Mouse (Mus musculus): Measurements from ENCODE around the gene Tmem185a. TPM values are rescaled to one million over a fixed set of nuclear protein-coding genes. Genes with fewer than 3 reads are reported as not detected.
"Not testable (repeated sequence)": the region's sequence is repeated elsewhere in the genome, so short reads cannot be mapped to it uniquely, and the experiment has no call there.

The Tmem185a gene
- polyA plus RNA-seq, 1 experiment from 2014 or later, result 57.1 TPM

DNA sequence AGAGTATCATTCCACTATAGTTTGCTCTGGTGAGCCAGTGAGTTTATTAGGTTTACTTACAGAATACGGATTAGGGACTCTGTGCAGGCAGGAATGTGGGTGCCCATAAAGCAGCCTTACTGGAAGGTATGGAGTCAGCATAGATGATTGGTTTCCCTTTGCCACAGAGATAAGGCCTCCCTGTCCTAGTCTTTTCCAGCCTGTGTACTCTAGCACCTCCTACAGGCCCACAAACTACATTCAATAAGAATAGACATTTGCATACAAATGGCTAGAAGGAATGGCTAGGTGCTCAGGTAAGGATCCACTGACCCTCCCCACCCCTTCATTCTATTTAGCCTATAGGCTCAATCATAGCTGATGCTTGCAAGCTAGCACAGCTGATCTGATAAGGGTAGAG, 24.6 kb downstream of the Tmem185a start:
- not testable (repeated sequence) for DNase-seq (ENCODE audit: low spot score); H3K27ac ChIP-seq (ENCODE audit: low read depth, low read length); H3K4me2 ChIP-seq (ENCODE audit: low read length); ATAC-seq; H3K9me3 ChIP-seq (replicated peaks; ENCODE audit: control insufficient read depth, low read length); H3K27me3 ChIP-seq (replicated peaks; ENCODE audit: control insufficient read depth, insufficient read depth, low read length); H3K4me1 ChIP-seq (ENCODE audit: control insufficient read depth, insufficient read depth, low read length); H3K9ac ChIP-seq (ENCODE audit: low read length); H3K4me3 ChIP-seq (ENCODE audit: low read depth, low read length); H3K36me3 ChIP-seq (ENCODE audit: control insufficient read depth, insufficient read depth, low read length)
- WGBS, result no CpG with 5 or more reads among the region's 1 CpGs

DNA sequence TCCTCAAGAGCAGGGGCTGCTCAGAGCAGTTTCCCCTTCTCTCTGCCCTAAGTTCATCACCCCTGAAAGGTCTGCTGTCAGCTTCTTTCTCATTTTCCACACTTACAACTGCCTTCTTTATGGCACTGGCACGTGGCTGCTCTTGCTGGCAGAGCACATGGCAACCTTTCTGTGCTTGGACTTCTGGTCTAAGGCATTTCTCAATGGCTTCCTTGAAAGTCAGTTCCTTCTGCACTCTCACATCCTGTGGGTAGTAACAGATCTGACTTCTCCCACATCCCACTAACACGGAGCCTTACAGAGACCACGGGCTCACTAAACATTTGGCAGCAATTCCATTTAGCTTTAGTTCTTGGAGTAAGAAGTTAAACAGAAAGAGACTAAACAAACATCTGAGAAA, 51.5 kb downstream of the Tmem185a start:
- not testable (repeated sequence) for H3K4me1 ChIP-seq (ENCODE audit: control insufficient read depth, insufficient read depth, low read length); ATAC-seq; H3K36me3 ChIP-seq (ENCODE audit: control insufficient read depth, insufficient read depth, low read length); DNase-seq (ENCODE audit: low spot score); H3K27me3 ChIP-seq (replicated peaks; ENCODE audit: control insufficient read depth, insufficient read depth, low read length); H3K9ac ChIP-seq (ENCODE audit: low read length); H3K4me3 ChIP-seq (ENCODE audit: low read depth, low read length); H3K27ac ChIP-seq (ENCODE audit: low read depth, low read length); H3K4me2 ChIP-seq (ENCODE audit: low read length); H3K9me3 ChIP-seq (replicated peaks; ENCODE audit: control insufficient read depth, low read length)
- 77% methylated on average over 3 of the region's 3 CpGs for WGBS

Other genes with a start within 250 kb of the Tmem185a start
- gene Ids, start 112.1 kb downstream of the Tmem185a start, polyA plus RNA-seq (2014; fragmentation: Nextera tagmentation; extraction: Ambion mirVana), result 13.8 and 15.1 TPM in 2 replicates
- 42.6 and 45.4 TPM in 2 replicates for gene 1110012L19Rik, start 91.3 kb downstream of the Tmem185a start, polyA plus RNA-seq (2014; fragmentation: Nextera tagmentation; extraction: Ambion mirVana)